Mouse (Mus musculus): ENCODE results near the gene Fam171b. TPM values are rescaled to one million over a fixed set of nuclear protein-coding genes. Genes with fewer than 3 reads are reported as not detected.

Fam171b gene
- polyA plus RNA-seq, 1 experiment from 2014 or later = 3.6 TPM

DNA sequence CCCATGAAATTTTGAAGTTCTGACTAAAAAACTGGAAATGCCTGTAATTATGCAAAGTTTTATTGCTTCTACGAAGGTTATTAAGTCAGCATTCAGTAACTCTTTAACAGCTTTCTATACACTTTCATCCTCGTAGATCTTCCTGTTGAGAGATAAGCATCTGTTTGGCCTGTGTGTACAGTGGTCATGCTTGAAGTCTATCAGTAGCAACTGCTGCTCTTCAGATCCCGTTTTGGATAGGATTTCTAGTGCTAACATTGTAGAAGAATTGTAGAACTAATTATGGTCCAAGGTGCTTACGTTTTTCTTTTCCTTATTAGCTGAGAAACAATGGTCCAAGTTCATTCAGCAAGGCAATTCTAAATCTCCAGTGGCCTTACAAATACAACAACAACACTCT, 16.7 kb upstream of the Fam171b start:
- no peak overlapping the region for H3K9ac ChIP-seq (ENCODE audit: low read length)
- H3K27me3 ChIP-seq (ENCODE audit: control insufficient read depth, insufficient read depth, low read length) = no peaks in the 10 kb centered on the region
- no peaks in the 10 kb centered on the region for H3K9me3 ChIP-seq (ENCODE audit: control insufficient read depth, low read length)
- H3K4me2 ChIP-seq (ENCODE audit: low read length) = no peak overlapping the region
- 83% methylated on average over 4 of the region's 4 CpGs for WGBS
- peaks cover 92% of the 10 kb centered on the region for H3K36me3 ChIP-seq (ENCODE audit: control insufficient read depth, insufficient read depth, low read length)
- no peak overlapping the region for H3K4me3 ChIP-seq (ENCODE audit: control insufficient read depth in 1 of 2, insufficient read depth in 1 of 2, low read depth in 1 of 2, low read length in 2 of 2)
- no peak for ATAC-seq (ENCODE audit: insufficient number of reproducible peaks, insufficient read depth, low FRiP score, low read depth)
- H3K4me1 ChIP-seq (ENCODE audit: control insufficient read depth in 2 of 2, insufficient read depth in 2 of 2, low read length in 2 of 2) = no peaks in the 10 kb centered on the region
- no peak overlapping the region for H3K27ac ChIP-seq (replicated peaks in 1 of 2; ENCODE audit: control insufficient read depth in 1 of 2, insufficient read depth in 1 of 2, low read depth in 2 of 2, low read length in 2 of 2)

GRCm38 (mm10) chr2:83797902-83798497, 14.4 kb upstream of the Fam171b start:
- H3K36me3 ChIP-seq (ENCODE audit: control insufficient read depth, insufficient read depth, low read length) = peaks cover 96% of the 10 kb centered on the region
- no peaks in the 10 kb centered on the region for H3K4me1 ChIP-seq (ENCODE audit: control insufficient read depth in 2 of 2, insufficient read depth in 2 of 2, low read length in 2 of 2)
- H3K4me3 ChIP-seq (ENCODE audit: control insufficient read depth in 1 of 2, insufficient read depth in 1 of 2, low read depth in 1 of 2, low read length in 2 of 2) = no peak overlapping the region
- H3K9me3 ChIP-seq (ENCODE audit: control insufficient read depth, low read length) = no peaks in the 10 kb centered on the region
- H3K27ac ChIP-seq (replicated peaks in 1 of 2; ENCODE audit: control insufficient read depth in 1 of 2, insufficient read depth in 1 of 2, low read depth in 2 of 2, low read length in 2 of 2) = no peak overlapping the region
- WGBS = 84% methylated on average over 9 of the region's 9 CpGs
- ATAC-seq (ENCODE audit: insufficient number of reproducible peaks, insufficient read depth, low FRiP score, low read depth) = no peak
- no peak overlapping the region for H3K9ac ChIP-seq (ENCODE audit: low read length)
- no peaks in the 10 kb centered on the region for H3K27me3 ChIP-seq (ENCODE audit: control insufficient read depth, insufficient read depth, low read length)
- no peak overlapping the region for H3K4me2 ChIP-seq (ENCODE audit: low read length)

DNA sequence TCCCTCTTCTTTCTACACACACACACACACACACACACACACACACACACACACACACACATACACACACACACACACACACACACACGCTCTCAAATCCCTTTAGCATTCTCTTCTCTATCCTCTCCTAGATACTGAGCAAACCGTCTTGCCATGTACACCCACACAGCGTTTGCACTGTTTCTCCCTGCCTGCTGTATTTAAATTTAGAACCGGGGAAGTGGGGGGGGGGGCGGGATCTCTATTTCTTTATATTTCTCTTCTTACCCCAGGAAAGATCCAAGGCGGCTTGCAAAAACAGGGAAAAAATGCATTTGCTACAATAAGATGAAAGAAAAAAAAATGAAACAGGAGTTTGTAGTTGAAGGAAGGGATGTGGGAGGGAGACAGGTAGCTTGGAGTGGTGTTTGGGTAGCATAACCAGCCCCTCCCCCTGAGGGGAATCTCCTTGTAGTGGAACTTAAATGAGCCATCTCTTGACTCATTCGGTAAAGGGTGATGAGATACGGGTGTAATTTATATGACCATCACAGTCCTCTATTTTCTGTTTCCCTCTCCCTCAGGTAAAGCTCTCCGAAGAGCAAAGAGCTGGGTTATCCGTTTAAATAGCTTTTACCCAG, 947 bp downstream of the Fam171b start:
- Histone ChIP-seq H3K27ac (replicated peaks in 1 of 2; ENCODE audit: control insufficient read depth in 1 of 2, insufficient read depth in 1 of 2, low read depth in 2 of 2, low read length in 2 of 2) (no peak overlapping the region), H3K27me3 (ENCODE audit: control insufficient read depth, insufficient read depth, low read length) (peaks cover 29% of the 10 kb centered on the region), H3K4me1 (ENCODE audit: control insufficient read depth in 2 of 2, insufficient read depth in 2 of 2, low read length in 2 of 2) (peaks cover 0 to 5% of the 10 kb centered on the region in 2 experiments; a peak in 1 of 4 replicates), H3K4me3 (ENCODE audit: control insufficient read depth in 1 of 2, insufficient read depth in 1 of 2, low read depth in 1 of 2, low read length in 2 of 2) (peak overlapping the region in 1 of 2 experiments; percentile 64; a peak in 2 of 4 replicates), H3K9ac (ENCODE audit: low read length) (peak overlapping the region; percentile 71), H3K9me3 (ENCODE audit: control insufficient read depth, low read length) (no peaks in the 10 kb centered on the region), H3K4me2 (ENCODE audit: low read length) (peak overlapping the region; percentile 95), H3K36me3 (ENCODE audit: control insufficient read depth, insufficient read depth, low read length) (no peaks in the 10 kb centered on the region)
- 15% methylated on average over 10 of the region's 10 CpGs for WGBS
- no peak for ATAC-seq (ENCODE audit: insufficient number of reproducible peaks, insufficient read depth, low FRiP score, low read depth)

- 60% methylated on average over 6 of the region's 6 CpGs for whole genome bisulfite sequencing
- Histone ChIP-seq H3K36me3 (ENCODE audit: control insufficient read depth, insufficient read depth, low read length) (no peaks in the 10 kb centered on the region), H3K27me3 (ENCODE audit: control insufficient read depth, insufficient read depth, low read length) (peaks cover 29% of the 10 kb centered on the region), H3K4me3 (ENCODE audit: control insufficient read depth in 1 of 2, insufficient read depth in 1 of 2, low read depth in 1 of 2, low read length in 2 of 2) (no peak overlapping the region), H3K9me3 (ENCODE audit: control insufficient read depth, low read length) (no peaks in the 10 kb centered on the region), H3K9ac (ENCODE audit: low read length) (no peak overlapping the region), H3K4me2 (ENCODE audit: low read length) (no peak overlapping the region), H3K4me1 (ENCODE audit: control insufficient read depth in 2 of 2, insufficient read depth in 2 of 2, low read length in 2 of 2) (peaks cover 0 to 5% of the 10 kb centered on the region in 2 experiments; a peak in 1 of 4 replicates), H3K27ac (replicated peaks in 1 of 2; ENCODE audit: control insufficient read depth in 1 of 2, insufficient read depth in 1 of 2, low read depth in 2 of 2, low read length in 2 of 2) (no peak overlapping the region)
- no peak for ATAC-seq (ENCODE audit: insufficient number of reproducible peaks, insufficient read depth, low FRiP score, low read depth)
Observed at GRCm38 (mm10) chr2:83814009-83814408, 1.6 kb downstream of the Fam171b start.

DNA sequence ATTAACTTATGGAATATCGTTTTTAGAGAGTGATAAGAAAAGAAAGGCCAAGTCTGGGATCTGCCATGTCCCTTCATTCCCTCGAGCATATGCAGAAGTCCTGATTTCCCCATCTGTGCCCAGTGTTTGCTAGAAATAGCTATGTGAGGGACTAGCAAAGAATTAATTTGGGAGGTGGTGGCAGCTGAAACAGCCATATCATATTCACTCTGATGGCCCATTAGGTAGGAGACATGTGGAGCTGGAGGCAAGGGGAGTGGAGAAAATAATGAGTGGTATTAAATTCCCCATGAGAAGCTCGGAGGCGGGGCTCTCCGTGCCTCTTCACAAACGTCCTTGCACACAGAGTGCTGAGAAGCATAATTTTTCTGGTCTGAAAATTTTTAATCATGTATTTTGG, 3.7 kb downstream of the Fam171b start:
- WGBS = 71% methylated on average over 6 of the region's 6 CpGs
- no peak overlapping the region for H3K4me2 ChIP-seq (ENCODE audit: low read length)
- no peak overlapping the region for H3K27ac ChIP-seq (replicated peaks in 1 of 2; ENCODE audit: control insufficient read depth in 1 of 2, insufficient read depth in 1 of 2, low read depth in 2 of 2, low read length in 2 of 2)
- H3K27me3 ChIP-seq (ENCODE audit: control insufficient read depth, insufficient read depth, low read length) = peaks cover 22% of the 10 kb centered on the region
- H3K9ac ChIP-seq (ENCODE audit: low read length) = no peak overlapping the region
- H3K9me3 ChIP-seq (ENCODE audit: control insufficient read depth, low read length) = no peaks in the 10 kb centered on the region
- H3K36me3 ChIP-seq (ENCODE audit: control insufficient read depth, insufficient read depth, low read length) = no peaks in the 10 kb centered on the region
- no peak overlapping the region for H3K4me3 ChIP-seq (ENCODE audit: control insufficient read depth in 1 of 2, insufficient read depth in 1 of 2, low read depth in 1 of 2, low read length in 2 of 2)
- no peak for ATAC-seq (ENCODE audit: insufficient number of reproducible peaks, insufficient read depth, low FRiP score, low read depth)
- H3K4me1 ChIP-seq (ENCODE audit: control insufficient read depth in 2 of 2, insufficient read depth in 2 of 2, low read length in 2 of 2) = peaks cover 0 to 5% of the 10 kb centered on the region in 2 experiments; a peak in 1 of 4 replicates

DNA sequence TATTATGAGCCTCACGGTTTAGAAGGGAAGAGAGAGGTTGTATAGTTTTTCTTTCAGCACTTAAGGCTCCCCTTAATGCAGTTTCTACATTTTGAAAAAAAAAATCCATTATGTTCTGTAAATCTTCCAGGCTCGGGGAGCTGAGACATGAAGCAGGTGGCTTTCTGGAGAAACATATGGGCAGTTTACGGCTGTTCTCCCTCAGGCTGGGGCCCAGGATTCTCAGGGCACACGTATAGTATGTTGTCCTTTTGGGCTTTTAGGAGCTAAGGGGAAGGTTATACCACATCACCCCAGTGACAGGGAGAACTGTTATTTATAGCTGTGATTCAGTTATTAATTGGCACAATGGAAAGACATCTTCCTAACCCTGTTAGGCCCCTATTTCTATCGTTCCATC, 12.7 kb downstream of the Fam171b start:
- Histone ChIP-seq H3K27ac (replicated peaks in 1 of 2; ENCODE audit: control insufficient read depth in 1 of 2, insufficient read depth in 1 of 2, low read depth in 2 of 2, low read length in 2 of 2) (no peak overlapping the region), H3K36me3 (ENCODE audit: control insufficient read depth, insufficient read depth, low read length) (no peaks in the 10 kb centered on the region), H3K27me3 (ENCODE audit: control insufficient read depth, insufficient read depth, low read length) (no peaks in the 10 kb centered on the region), H3K9me3 (ENCODE audit: control insufficient read depth, low read length) (no peaks in the 10 kb centered on the region), H3K4me3 (ENCODE audit: control insufficient read depth in 1 of 2, insufficient read depth in 1 of 2, low read depth in 1 of 2, low read length in 2 of 2) (no peak overlapping the region), H3K4me1 (ENCODE audit: control insufficient read depth in 2 of 2, insufficient read depth in 2 of 2, low read length in 2 of 2) (no peaks in the 10 kb centered on the region), H3K4me2 (ENCODE audit: low read length) (no peak overlapping the region), H3K9ac (ENCODE audit: low read length) (no peak overlapping the region)
- no peak for ATAC-seq (ENCODE audit: insufficient number of reproducible peaks, insufficient read depth, low FRiP score, low read depth)
- WGBS = 68% methylated on average over 5 of the region's 5 CpGs

GRCm38 (mm10) chr2:83828895-83829539, 16.6 kb downstream of the Fam171b start:
- Histone ChIP-seq H3K9me3 (ENCODE audit: control insufficient read depth, low read length) (no peaks in the 10 kb centered on the region), H3K4me3 (ENCODE audit: control insufficient read depth in 1 of 2, insufficient read depth in 1 of 2, low read depth in 1 of 2, low read length in 2 of 2) (no peak overlapping the region), H3K4me2 (ENCODE audit: low read length) (no peak overlapping the region), H3K36me3 (ENCODE audit: control insufficient read depth, insufficient read depth, low read length) (no peaks in the 10 kb centered on the region), H3K9ac (ENCODE audit: low read length) (no peak overlapping the region), H3K4me1 (ENCODE audit: control insufficient read depth in 2 of 2, insufficient read depth in 2 of 2, low read length in 2 of 2) (no peaks in the 10 kb centered on the region), H3K27me3 (ENCODE audit: control insufficient read depth, insufficient read depth, low read length) (no peaks in the 10 kb centered on the region), H3K27ac (replicated peaks in 1 of 2; ENCODE audit: control insufficient read depth in 1 of 2, insufficient read depth in 1 of 2, low read depth in 2 of 2, low read length in 2 of 2) (no peak overlapping the region)
- 71% methylated on average over 3 of the region's 3 CpGs for WGBS
- ATAC-seq (ENCODE audit: insufficient number of reproducible peaks, insufficient read depth, low FRiP score, low read depth) = no peak
